Mouse (Mus musculus) kidney, postnatal 25 days (tissue): Measurements from ENCODE around the gene Cit.

Experiments used
- DNase-seq, 2 experiments: peaks; one replicate each; pipeline ENCODE4 v3.0.0; 2021; ENCODE audit warnings: mixed read lengths in 2 of 2

Gene Cit

GRCm38 (mm10) chr5:115918597-115919351, 73.7 kb downstream of the Cit start:
- DNase-seq, result no peak

GRCm38 (mm10) chr5:115921990-115922389, 76.9 kb downstream of the Cit start:
- DNase-seq, result peak in 1 of 2 experiments; percentile 10

- DNase-seq, result no peak
Measured at GRCm38 (mm10) chr5:115924946-115925345, 79.9 kb downstream of the Cit start.

GRCm38 (mm10) chr5:115928786-115929507, 83.9 kb downstream of the Cit start:
- peak in 1 of 2 experiments; percentile 29 for DNase-seq

GRCm38 (mm10) chr5:115932325-115932724, 87.2 kb downstream of the Cit start:
- DNase-seq, result no peak

GRCm38 (mm10) chr5:115936851-115937250, 91.8 kb downstream of the Cit start:
- no peak for DNase-seq

- no peak for DNase-seq
Measured at GRCm38 (mm10) chr5:115937566-115937965, 92.5 kb downstream of the Cit start.

GRCm38 (mm10) chr5:115938999-115939398, 93.9 kb downstream of the Cit start:
- no peak for DNase-seq

GRCm38 (mm10) chr5:115942389-115942788, 97.3 kb downstream of the Cit start:
- no peak for DNase-seq

GRCm38 (mm10) chr5:115944791-115945490, 99.9 kb downstream of the Cit start:
- DNase-seq, result no peak

GRCm38 (mm10) chr5:115947622-115948353, 102.7 kb downstream of the Cit start:
- DNase-seq, result no peak

- no peak for DNase-seq
Measured at GRCm38 (mm10) chr5:115950936-115951335, 105.9 kb downstream of the Cit start.

GRCm38 (mm10) chr5:115953173-115953572, 108.1 kb downstream of the Cit start:
- peak in 1 of 2 experiments; percentile 31 for DNase-seq

- DNase-seq, result no peak
Measured at GRCm38 (mm10) chr5:115954084-115954483, 109.0 kb downstream of the Cit start.

GRCm38 (mm10) chr5:115954549-115954948, 109.5 kb downstream of the Cit start:
- DNase-seq, result no peak

- no peak for DNase-seq
Measured at GRCm38 (mm10) chr5:115955131-115955530, 110.1 kb downstream of the Cit start.

GRCm38 (mm10) chr5:115956048-115956447, 111.0 kb downstream of the Cit start:
- no peak for DNase-seq

- DNase-seq, result peak in 1 of 2 experiments; percentile 25
Measured at GRCm38 (mm10) chr5:115957177-115957576, 112.1 kb downstream of the Cit start.

GRCm38 (mm10) chr5:115958344-115958743, 113.3 kb downstream of the Cit start:
- peak in 1 of 2 experiments; percentile 15 for DNase-seq

- DNase-seq, result peak in 1 of 2 experiments; percentile 22
Measured at GRCm38 (mm10) chr5:115958814-115959213, 113.7 kb downstream of the Cit start.

GRCm38 (mm10) chr5:115961809-115962208, 116.7 kb downstream of the Cit start:
- no peak for DNase-seq

- DNase-seq, result peak in 1 of 2 experiments; percentile 22
Measured at GRCm38 (mm10) chr5:115971236-115971635, 126.2 kb downstream of the Cit start.

GRCm38 (mm10) chr5:115975672-115976071, 130.6 kb downstream of the Cit start:
- DNase-seq, result no peak
